Mouse (Mus musculus) C2C12 (cell line): ENCODE results near the gene Zfp746.

ENCODE experiments used
- CEBPB ChIP-seq: IDR thresholded peaks from one replicate; pipeline ENCODE4 v1.6.1; 2011; ENCODE audit warnings: low read depth, mild to moderate bottlenecking, control low read depth, moderate library complexity
- CTCF ChIP-seq: IDR thresholded peaks from one replicate; pipeline ENCODE4 v1.5.1; 2011; ENCODE audit not compliant: control insufficient read depth, insufficient read depth, insufficient read length
- MYOG ChIP-seq: IDR thresholded peaks from one replicate; pipeline ENCODE4 v1.6.1; 2011; ENCODE audit not compliant: control insufficient read depth, insufficient read length; ENCODE audit errors: extremely low read depth

- no peak for TF ChIP-seq CEBPB
- no peak for TF ChIP-seq CTCF
- TF ChIP-seq MYOG: no peak
Measured at GRCm38 (mm10) chr6:48016841-48017240, 69.6 kb downstream of the Zfp746 start.
